Mouse (Mus musculus): ENCODE measurements around the gene Gcc2.
"Not testable (repeated sequence)": the region's sequence is repeated elsewhere in the genome, so short reads cannot be mapped to it uniquely, and the experiment has no call there.

The Gcc2 gene

GRCm38 (mm10) chr10:58323028-58323991 lies 68.0 kb downstream of the Gcc2 start, which contains the start of gene Lims1:
Gene Lims1, plus strand, starts transcription at chr10:58323466.
- peak; percentile 98 for DNase-seq

- DNase-seq = no peak
Observed at GRCm38 (mm10) chr10:58326271-58326670, 71.0 kb downstream of the Gcc2 start.

GRCm38 (mm10) chr10:58327836-58328235 lies 72.5 kb downstream of the Gcc2 start:
- not testable (repeated sequence) for DNase-seq

GRCm38 (mm10) chr10:58328517-58329108 lies 73.3 kb downstream of the Gcc2 start:
- no peak for DNase-seq

GRCm38 (mm10) chr10:58330635-58331034 lies 75.3 kb downstream of the Gcc2 start:
- DNase-seq = no peak

- no peak for DNase-seq
Observed at GRCm38 (mm10) chr10:58331741-58332140, 76.4 kb downstream of the Gcc2 start.

- no peak for DNase-seq
Observed at GRCm38 (mm10) chr10:58333414-58333813, 78.1 kb downstream of the Gcc2 start.

- DNase-seq = no peak
Observed at GRCm38 (mm10) chr10:58336156-58336555, 80.9 kb downstream of the Gcc2 start.

- DNase-seq = not testable (repeated sequence)
Observed at GRCm38 (mm10) chr10:58337091-58337490, 81.8 kb downstream of the Gcc2 start.

GRCm38 (mm10) chr10:58338590-58338989 lies 83.3 kb downstream of the Gcc2 start:
- no peak for DNase-seq

- peak; percentile 48 for DNase-seq
Observed at GRCm38 (mm10) chr10:58341685-58342084, 86.4 kb downstream of the Gcc2 start.

- DNase-seq = no peak
Observed at GRCm38 (mm10) chr10:58342199-58342598, 86.9 kb downstream of the Gcc2 start.

- DNase-seq = no peak
Observed at GRCm38 (mm10) chr10:58343552-58343951, 88.3 kb downstream of the Gcc2 start.

GRCm38 (mm10) chr10:58350600-58350999 lies 95.3 kb downstream of the Gcc2 start:
- peak; percentile 27 for DNase-seq

- no peak for DNase-seq
Observed at GRCm38 (mm10) chr10:58351670-58352069, 96.4 kb downstream of the Gcc2 start.

GRCm38 (mm10) chr10:58352364-58352763 lies 97.1 kb downstream of the Gcc2 start:
- DNase-seq = no peak

- no peak for DNase-seq
Observed at GRCm38 (mm10) chr10:58354561-58354960, 99.3 kb downstream of the Gcc2 start.
